Mouse (Mus musculus): ENCODE results near the gene Ptprcap. TPM values are rescaled to one million over a fixed set of nuclear protein-coding genes. Genes with fewer than 3 reads are reported as not detected.
A peak's percentile ranks its signal among the peaks of the same experiment; 100 is the strongest.

Ptprcap gene
- polyA plus RNA-seq, 1 experiment from 2014 or later, result 7.5 TPM

- Histone ChIP-seq H3K9ac (peak overlapping the region; percentile 99), H3K36me3 (peaks cover 41% of the 10 kb centered on the region), H3K27me3 (replicated peaks) (no peaks in the 10 kb centered on the region), H3K4me3 (replicated peaks) (peak overlapping the region; percentile 93), H3K4me2 (peak overlapping the region; percentile 88), H3K9me3 (no peaks in the 10 kb centered on the region), H3K27ac (peak overlapping the region; percentile 96; the same call in 1 of the 2 replicates), H3K4me1 (peaks cover 25% of the 10 kb centered on the region)
- WGBS, result 47% methylated on average over 6 of the region's 6 CpGs
- no peak for ATAC-seq (ENCODE audit: insufficient read depth, low FRiP score, low read depth)
These were observed 39.7 kb downstream of the Ptprcap start for GRCm38 (mm10) chr19:4193129-4193528.

GRCm38 (mm10) chr19:4194021-4194724 lies 40.8 kb downstream of the Ptprcap start:
- no peak overlapping the region for H3K9ac ChIP-seq
- H3K36me3 ChIP-seq, result peaks cover 45% of the 10 kb centered on the region
- H3K4me1 ChIP-seq, result peaks cover 25% of the 10 kb centered on the region
- no peaks in the 10 kb centered on the region for H3K27me3 ChIP-seq (replicated peaks)
- H3K4me3 ChIP-seq (replicated peaks), result peak overlapping the region; percentile 93; the same call in 1 of the 2 replicates
- no peak overlapping the region for H3K27ac ChIP-seq
- WGBS, result 81% methylated on average over 8 of the region's 8 CpGs
- no peak for ATAC-seq (ENCODE audit: insufficient read depth, low FRiP score, low read depth)
- no peaks in the 10 kb centered on the region for H3K9me3 ChIP-seq
- H3K4me2 ChIP-seq, result no peak overlapping the region; the same call in 1 of the 2 replicates

- peaks cover 48% of the 10 kb centered on the region for H3K36me3 ChIP-seq
These were observed 41.6 kb downstream of the Ptprcap start for GRCm38 (mm10) chr19:4194776-4195650.

GRCm38 (mm10) chr19:4196048-4196447 lies 42.6 kb downstream of the Ptprcap start:
- 62% methylated on average over 2 of the region's 2 CpGs for WGBS
- no peak for ATAC-seq (ENCODE audit: insufficient read depth, low FRiP score, low read depth)
- Histone ChIP-seq H3K4me1 (peaks cover 30% of the 10 kb centered on the region), H3K9me3 (no peaks in the 10 kb centered on the region), H3K4me3 (replicated peaks) (no peak overlapping the region), H3K27me3 (replicated peaks) (no peaks in the 10 kb centered on the region), H3K36me3 (peaks cover 48% of the 10 kb centered on the region), H3K4me2 (no peak overlapping the region), H3K9ac (no peak overlapping the region), H3K27ac (no peak overlapping the region)

More at GRCm38 (mm10) chr19:4194776-4195650, 41.6 kb downstream of the Ptprcap start:
- 76% methylated on average over 12 of the region's 12 CpGs for WGBS
- Histone ChIP-seq H3K4me2 (no peak overlapping the region), H3K9me3 (no peaks in the 10 kb centered on the region), H3K27ac (no peak overlapping the region), H3K9ac (no peak overlapping the region), H3K4me3 (replicated peaks) (no peak overlapping the region), H3K4me1 (peaks cover 25% of the 10 kb centered on the region), H3K27me3 (replicated peaks) (no peaks in the 10 kb centered on the region)
- no peak for ATAC-seq (ENCODE audit: insufficient read depth, low FRiP score, low read depth)

- WGBS, result 32% methylated on average over 5 of the region's 5 CpGs
- H3K4me1 ChIP-seq, result peaks cover 31% of the 10 kb centered on the region
- no peaks in the 10 kb centered on the region for H3K9me3 ChIP-seq
- H3K36me3 ChIP-seq, result peaks cover 48% of the 10 kb centered on the region
- 0 out of 2 replicates have a peak overlapping the region, but pooled peaks have one; percentile 16 for H3K27ac ChIP-seq
- no peaks in the 10 kb centered on the region for H3K27me3 ChIP-seq (replicated peaks)
- H3K4me3 ChIP-seq (replicated peaks), result no peak overlapping the region
- no peak overlapping the region for H3K4me2 ChIP-seq
- no peak for ATAC-seq (ENCODE audit: insufficient read depth, low FRiP score, low read depth)
- no peak overlapping the region for H3K9ac ChIP-seq
These were observed 43.1 kb downstream of the Ptprcap start for GRCm38 (mm10) chr19:4196548-4196947.

GRCm38 (mm10) chr19:4197180-4197579 lies 43.8 kb downstream of the Ptprcap start:
- Histone ChIP-seq H3K9ac (no peak overlapping the region), H3K27me3 (replicated peaks) (no peaks in the 10 kb centered on the region), H3K4me2 (no peak overlapping the region), H3K36me3 (peaks cover 48% of the 10 kb centered on the region), H3K4me3 (replicated peaks) (no peak overlapping the region), H3K27ac (no peak overlapping the region), H3K4me1 (peaks cover 33% of the 10 kb centered on the region), H3K9me3 (no peaks in the 10 kb centered on the region)
- 61% methylated on average over 3 of the region's 3 CpGs for WGBS
- no peak for ATAC-seq (ENCODE audit: insufficient read depth, low FRiP score, low read depth)

GRCm38 (mm10) chr19:4201291-4201909 lies 48.0 kb downstream of the Ptprcap start, which contains the start of gene Rad9a:
Gene Rad9a (minus strand): TSS chr19:4201662.
- Histone ChIP-seq H3K9ac (peak within 1 kb of the TSS; percentile 81), H3K9me3 (no peaks in the 10 kb centered on the region), H3K27me3 (replicated peaks) (no peaks in the 10 kb centered on the region), H3K27ac (peak within 1 kb of the TSS; percentile 76), H3K4me2 (peak within 1 kb of the TSS; percentile 87), H3K4me3 (replicated peaks) (peak within 1 kb of the TSS; percentile 71), H3K36me3 (peaks cover 20% of the 10 kb centered on the region), H3K4me1 (peaks cover 21% of the 10 kb centered on the region; the same call in 1 of the 2 replicates)
- peak; percentile 84 for ATAC-seq (ENCODE audit: insufficient read depth, low FRiP score, low read depth)
- WGBS, result under 1% methylated on average over 34 of the region's 34 CpGs

GRCm38 (mm10) chr19:4202149-4202548 lies 48.7 kb downstream of the Ptprcap start:
- peak overlapping the region; percentile 32; the same call in 1 of the 2 replicates for H3K9ac ChIP-seq
- no peak overlapping the region for H3K27ac ChIP-seq
- peaks cover 16% of the 10 kb centered on the region; the same call in 1 of the 2 replicates for H3K4me1 ChIP-seq
- H3K36me3 ChIP-seq, result peaks cover 14% of the 10 kb centered on the region
- no peaks in the 10 kb centered on the region for H3K27me3 ChIP-seq (replicated peaks)
- peak overlapping the region; percentile 71 for H3K4me3 ChIP-seq (replicated peaks)
- H3K9me3 ChIP-seq, result no peaks in the 10 kb centered on the region
- H3K4me2 ChIP-seq, result peak overlapping the region; percentile 87
- ATAC-seq (ENCODE audit: insufficient read depth, low FRiP score, low read depth), result no peak
- 31% methylated on average over 7 of the region's 7 CpGs for WGBS

- no peak overlapping the region for H3K4me2 ChIP-seq
- H3K9me3 ChIP-seq, result no peaks in the 10 kb centered on the region
- H3K27ac ChIP-seq, result no peak overlapping the region
- 65% methylated on average over 3 of the region's 3 CpGs for WGBS
- ATAC-seq (ENCODE audit: insufficient read depth, low FRiP score, low read depth), result no peak
- peaks cover 6% of the 10 kb centered on the region; the same call in 1 of the 2 replicates for H3K36me3 ChIP-seq
- H3K4me3 ChIP-seq (replicated peaks), result no peak overlapping the region
- no peak overlapping the region for H3K9ac ChIP-seq
- peaks cover 16% of the 10 kb centered on the region; the same call in 1 of the 2 replicates for H3K4me1 ChIP-seq
- H3K27me3 ChIP-seq (replicated peaks), result no peaks in the 10 kb centered on the region
These were observed 49.7 kb downstream of the Ptprcap start for GRCm38 (mm10) chr19:4203148-4203547.

- Histone ChIP-seq H3K4me2 (no peak overlapping the region), H3K4me1 (peaks cover 16% of the 10 kb centered on the region; the same call in 1 of the 2 replicates), H3K36me3 (peaks cover 6% of the 10 kb centered on the region; the same call in 1 of the 2 replicates), H3K27ac (no peak overlapping the region), H3K27me3 (replicated peaks) (no peaks in the 10 kb centered on the region), H3K9ac (0 out of 2 replicates have a peak overlapping the region, but pooled peaks have one; percentile 6), H3K4me3 (replicated peaks) (no peak overlapping the region), H3K9me3 (no peaks in the 10 kb centered on the region)
- ATAC-seq (ENCODE audit: insufficient read depth, low FRiP score, low read depth), result no peak
- whole genome bisulfite sequencing, result 69% methylated on average over 13 of the region's 13 CpGs
These were observed 50.4 kb downstream of the Ptprcap start for GRCm38 (mm10) chr19:4203604-4204326.

GRCm38 (mm10) chr19:4204889-4205288 lies 51.5 kb downstream of the Ptprcap start:
- Histone ChIP-seq H3K4me3 (replicated peaks) (no peak overlapping the region), H3K4me1 (peaks cover 16% of the 10 kb centered on the region; the same call in 1 of the 2 replicates), H3K27me3 (replicated peaks) (no peaks in the 10 kb centered on the region), H3K36me3 (no peaks in the 10 kb centered on the region), H3K9ac (no peak overlapping the region), H3K4me2 (no peak overlapping the region), H3K9me3 (no peaks in the 10 kb centered on the region), H3K27ac (no peak overlapping the region)
- no peak for ATAC-seq (ENCODE audit: insufficient read depth, low FRiP score, low read depth)
- 55% methylated on average over 4 of the region's 4 CpGs for WGBS

Data from stomach, embryonic 15.5 days (tissue).